26 mouse cellular contexts compared by ENCODE assay signal in genomic region chr16:33747994-33748393, GRCm38 (mm10). TPM values are rescaled to one million over a fixed set of nuclear protein-coding genes. Genes with fewer than 3 reads are reported as not detected.
"Had no signal": no experiment of that assay in that cellular context is flagged by ENCODE, and none has a peak within 500 bp of the region (broad histone marks: within the 10 kb centered on the region; RNA-seq: fewer than 3 reads in every experiment).

No protein-coding gene starts in this region.

- H3K36me3 ChIP-seq: neural tube, embryonic 15.5 days had no signal

- H3K4me3 ChIP-seq: kidney, embryonic 15.5 days; left cerebral cortex, adult 2 months; midbrain, embryonic 10.5 days; midbrain, embryonic 13.5 days; neural tube, embryonic 12.5 days; neural tube, embryonic 15.5 days had no signal

- H3K4me1 ChIP-seq: kidney, embryonic 15.5 days; midbrain, embryonic 10.5 days; neural tube, embryonic 12.5 days had no signal

- H3K4me2 ChIP-seq: kidney, embryonic 15.5 days; liver, embryonic 11.5 days; lung, embryonic 14.5 days; midbrain, embryonic 13.5 days; neural tube, embryonic 12.5 days; neural tube, embryonic 15.5 days had no signal

- H3K9ac ChIP-seq: kidney, embryonic 15.5 days; liver, embryonic 14.5 days; liver, postnatal 0 days; lung, embryonic 14.5 days; midbrain, embryonic 13.5 days; neural tube, embryonic 12.5 days; neural tube, embryonic 15.5 days had no signal

- DNase-seq: kidney, adult 11 months; kidney, adult 8-10 months; kidney, postnatal 10 days; kidney, postnatal 36 days; layer of hippocampus, postnatal 36 days; liver, postnatal 0 days; lung, embryonic 14.5 days; right cerebral cortex, adult 18-20 months; right cerebral cortex, postnatal 14 days; right cerebral cortex, postnatal 4 days; spleen, adult 18-20 months; thymus, postnatal 25 days had no signal

- H3K27me3 ChIP-seq: kidney, embryonic 15.5 days; midbrain, embryonic 13.5 days; neural tube, embryonic 12.5 days; neural tube, embryonic 15.5 days had no signal

- H3K27ac ChIP-seq: kidney, embryonic 15.5 days; left cerebral cortex, adult 2 months; liver, embryonic 14.5 days; macrophage; midbrain, embryonic 10.5 days; midbrain, embryonic 13.5 days; neural tube, embryonic 12.5 days; neural tube, embryonic 15.5 days; stomach, postnatal 0 days had no signal

- ATAC-seq: liver, postnatal 0 days; lung, postnatal 0 days; midbrain, embryonic 13.5 days; midbrain, embryonic 16.5 days had no signal

- H3K9me3 ChIP-seq: kidney, embryonic 15.5 days; midbrain, embryonic 10.5 days; midbrain, embryonic 13.5 days; neural tube, embryonic 12.5 days; neural tube, embryonic 15.5 days had no signal

RNA-seq across cellular contexts. Expression of gene Muc13, which starts 45.8 kb away (rescaled TPM):
- total RNA-seq: layer of hippocampus, adult 8-10 months; layer of hippocampus, postnatal 36 days; left cerebral cortex, postnatal 10 days had no signal
- polyA plus RNA-seq: lung, embryonic 14.5 days; midbrain, embryonic 16.5 days; neural tube, embryonic 15.5 days had no signal
